Mouse (Mus musculus) liver, embryonic 14.5 days (tissue): ENCODE data around the gene Rtl8b.

Experiments
- CTCF ChIP-seq: IDR thresholded peaks from 2 replicates; pipeline ENCODE4 v1.5.1; 2016; ENCODE audit warnings: antibody characterized with exemption, low read depth, control low read depth
- EP300 ChIP-seq: IDR thresholded peaks from 2 replicates; pipeline ENCODE4 v1.6.1; 2016; ENCODE audit warnings: antibody characterized with exemption, low read depth

DNA sequence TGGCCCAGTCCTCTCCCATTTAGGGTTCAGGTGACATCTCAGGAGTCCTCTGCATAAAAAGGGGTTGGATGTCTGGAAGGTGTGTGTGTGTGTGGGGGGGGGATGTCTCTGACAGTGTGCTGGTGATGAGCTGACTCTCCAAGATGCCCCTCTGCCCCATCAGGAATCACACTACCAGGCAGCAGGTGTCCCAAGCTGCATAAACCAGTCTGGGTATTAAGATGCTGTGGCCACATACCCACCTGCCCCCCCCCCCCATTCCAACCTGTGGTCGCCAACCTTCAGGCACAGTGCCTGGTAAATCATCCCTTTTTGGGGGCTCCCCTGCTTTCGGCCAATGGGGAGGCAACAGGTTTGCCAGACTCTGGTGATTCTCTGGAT, 45.7 kb upstream of the Rtl8b start:
- TF ChIP-seq CTCF = no peak
- TF ChIP-seq EP300 = no peak
